Mouse (Mus musculus) heart, adult 2 months (tissue): ENCODE measurements around the gene Nmur1. TPM values are rescaled to one million over a fixed set of nuclear protein-coding genes. Genes with fewer than 3 reads are reported as not detected.

Source experiments
- DNase-seq, 2 experiments: peaks; one replicate each; pipeline ENCODE4 v3.0.0; 2021
- H3K27ac ChIP-seq: fragments of 200-600 bp; 2 replicates; pipeline ENCODE4 v1.8.1; 2022
- H3K27me3 ChIP-seq: fragments of 200-500 bp; 2 replicates; pipeline ENCODE4 v1.6.1; 2012; ENCODE audit warnings: mild to moderate bottlenecking, low read length, inconsistent platforms, mixed read lengths; ENCODE audit not compliant: control insufficient read depth, insufficient read depth
- H3K36me3 ChIP-seq: fragments of 200-500 bp; 2 replicates; pipeline ENCODE4 v1.6.1; 2012; ENCODE audit warnings: low read length, inconsistent platforms; ENCODE audit not compliant: control insufficient read depth, insufficient read depth
- H3K4me1 ChIP-seq: fragments of 200-500 bp; 2 replicates; pipeline ENCODE4 v1.6.1; 2011; ENCODE audit warnings: low read length; ENCODE audit not compliant: control insufficient read depth, insufficient read depth
- H3K4me3 ChIP-seq: fragments of 200-600 bp; 2 replicates; pipeline ENCODE4 v1.8.1; 2022
- H3K79me2 ChIP-seq: fragments of 200-500 bp; replicated peaks from 2 replicates; pipeline ENCODE4 v1.6.1; 2012; ENCODE audit warnings: mild to moderate bottlenecking, inconsistent platforms, low read length, moderate library complexity, mixed read lengths; ENCODE audit not compliant: control insufficient read depth, insufficient read depth
- H3K9ac ChIP-seq: fragments of 200-500 bp; 2 replicates; pipeline ENCODE4 v1.6.1; 2012; ENCODE audit warnings: low read depth, mild to moderate bottlenecking, control low read depth, inconsistent platforms, low read length, mixed read lengths
- CTCF ChIP-seq: fragments of 200-600 bp; IDR thresholded peaks from 2 replicates; pipeline ENCODE4 v1.8.1; 2022; ENCODE audit warnings: antibody characterized with exemption, mild to moderate bottlenecking, moderate library complexity
- EP300 ChIP-seq: fragments of 200-500 bp; IDR thresholded peaks from 2 replicates; pipeline ENCODE4 v1.6.1; 2011; ENCODE audit warnings: low read depth, low read length, control low read depth; ENCODE audit not compliant: insufficient read depth
- POLR2A ChIP-seq: fragments of 200-500 bp; IDR thresholded peaks from 2 replicates; pipeline ENCODE4 v1.6.1; 2011; ENCODE audit warnings: mild to moderate bottlenecking, low read depth, low read length, control low read depth; ENCODE audit not compliant: insufficient read depth
- WGBS: fragments of 180-500 bp; shearing (Covaris S2); methylation state at CpG from one replicate; pipeline ENCODE4 v1.1.7; 2018; 5-methylcytosine and 5-hydroxymethylcytosine counted together
- intact Hi-C: fragments of 180-260 bp; cut with DNase I; formaldehyde crosslinking; loops from one replicate; pipeline ENCODE4 v1.15.1; 2025
- polyA plus RNA-seq: library from polyadenylated mRNA; depleted of rRNA; stranded (reverse); fragments of >200 nt; gene quantifications from 2 replicates; pipeline ENCODE4 v1.2.3, GENCODE M21; 2012
- total RNA-seq, 2 experiments: library from RNA; stranded (reverse); gene quantifications; 2 replicates each; pipeline ENCODE4 v1.2.3; 2021

Gene Nmur1
- total and polyA plus RNA-seq, 3 experiments = not detected

DNA sequence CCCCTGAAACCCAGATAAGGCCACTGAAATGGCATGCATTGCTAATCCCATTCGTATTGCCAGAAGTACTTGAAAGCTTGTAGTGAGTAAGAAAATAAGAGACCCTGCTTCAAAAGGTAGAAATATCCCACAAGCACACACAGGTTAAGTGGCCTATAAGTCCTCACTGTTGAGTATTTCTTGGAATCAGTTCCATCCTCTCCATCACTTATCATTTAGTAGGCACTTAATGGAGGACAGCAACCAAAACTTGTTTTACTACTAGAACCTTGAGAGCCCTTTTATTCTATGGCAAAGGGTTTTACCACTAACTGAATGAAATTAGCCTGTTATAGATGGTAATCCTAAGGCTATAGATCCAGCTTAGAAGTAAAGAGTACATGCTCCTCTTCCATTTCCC is 77.9 kb downstream of the Nmur1 start:
- Histone ChIP-seq H3K9ac (no peak overlapping the region), H3K27ac (no peak overlapping the region), H3K36me3 (peaks cover 10% of the 10 kb centered on the region), H3K79me2 (no peaks in the 10 kb centered on the region), H3K27me3 (no peaks in the 10 kb centered on the region), H3K4me1 (no peaks in the 10 kb centered on the region), H3K4me3 (no peak overlapping the region)
- DNase-seq = no peak
- intact Hi-C loops = no loop called here
- no peak for TF ChIP-seq POLR2A
- no peak for TF ChIP-seq CTCF
- TF ChIP-seq EP300 = no peak
- WGBS = 87% methylated on average over 1 of the region's 1 CpGs

DNA sequence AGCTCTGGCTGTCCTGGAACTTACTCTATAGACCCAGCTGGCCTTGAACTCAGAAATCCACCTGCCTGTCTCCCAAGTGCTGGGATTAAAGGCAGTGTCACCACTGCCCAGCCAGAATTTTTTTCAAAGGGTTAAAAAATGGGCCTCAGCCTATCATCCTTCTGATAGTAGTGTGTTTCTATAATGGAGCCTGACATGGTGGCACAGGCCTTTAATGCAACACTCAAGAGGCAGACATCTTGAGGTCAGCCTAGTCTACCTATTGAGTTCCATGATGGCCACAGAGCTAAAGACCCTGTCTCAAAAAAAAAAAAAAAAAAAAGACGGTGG is 78.3 kb downstream of the Nmur1 start:
- Histone ChIP-seq H3K4me1 (no peaks in the 10 kb centered on the region), H3K27me3 (no peaks in the 10 kb centered on the region), H3K27ac (no peak overlapping the region), H3K4me3 (no peak overlapping the region), H3K36me3 (peaks cover 10% of the 10 kb centered on the region; the same call in 1 of the 2 replicates), H3K79me2 (no peaks in the 10 kb centered on the region), H3K9ac (no peak overlapping the region)
- DNase-seq = no peak
- TF ChIP-seq CTCF (no peak), POLR2A (no peak), EP300 (no peak)
- intact Hi-C loops = no loop called here
- WGBS = 45% methylated on average over 1 of the region's 1 CpGs

DNA sequence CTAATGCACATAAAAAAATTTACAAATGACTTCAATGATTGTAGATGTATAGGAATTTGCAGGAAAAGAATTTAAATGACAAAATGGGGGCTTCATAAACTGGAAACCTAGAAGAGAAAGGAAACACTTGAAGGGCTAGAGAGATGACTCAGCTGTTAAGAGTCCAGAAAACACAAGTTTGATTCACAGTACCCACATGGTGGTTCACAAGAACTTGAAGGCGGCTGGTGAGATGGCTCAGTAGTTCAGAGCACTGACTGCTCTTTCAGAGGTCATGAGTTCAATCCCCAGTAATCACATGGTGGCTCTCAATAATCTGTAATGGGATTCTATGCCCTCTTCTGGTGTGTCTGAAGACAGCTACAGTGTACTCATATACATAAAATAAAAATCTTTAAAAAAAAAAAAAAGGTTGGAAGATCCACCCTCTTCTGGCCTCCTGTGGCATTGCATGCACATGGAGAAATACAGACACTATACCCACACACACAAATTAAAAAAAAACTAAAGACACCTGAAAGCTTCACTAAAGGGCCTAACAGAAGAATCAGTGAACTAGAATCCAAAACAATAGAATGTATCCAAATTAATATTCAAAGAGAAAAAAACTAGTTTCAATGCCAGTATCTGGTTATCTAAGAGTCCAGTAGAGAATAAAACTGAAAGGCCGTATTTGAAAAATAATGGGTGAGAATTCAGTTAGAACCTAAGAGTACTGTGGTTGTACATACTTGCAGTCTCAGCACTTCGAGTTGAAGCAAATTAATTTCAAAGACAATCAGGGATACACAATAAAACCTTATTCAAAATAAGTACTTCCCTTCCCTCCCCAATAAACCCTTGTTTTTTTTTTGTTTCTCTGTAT is 78.9 kb downstream of the Nmur1 start:
- Histone ChIP-seq H3K4me1 (no peaks in the 10 kb centered on the region), H3K36me3 (peaks cover 10% of the 10 kb centered on the region; the same call in 1 of the 2 replicates), H3K27me3 (no peaks in the 10 kb centered on the region), H3K9ac (no peak overlapping the region), H3K79me2 (no peaks in the 10 kb centered on the region), H3K4me3 (no peak overlapping the region), H3K27ac (no peak overlapping the region)
- 90% methylated on average over 3 of the region's 3 CpGs for WGBS
- DNase-seq = no peak
- TF ChIP-seq EP300 (no peak), CTCF (peak; percentile 40)
- intact Hi-C loops = no loop called here

DNA sequence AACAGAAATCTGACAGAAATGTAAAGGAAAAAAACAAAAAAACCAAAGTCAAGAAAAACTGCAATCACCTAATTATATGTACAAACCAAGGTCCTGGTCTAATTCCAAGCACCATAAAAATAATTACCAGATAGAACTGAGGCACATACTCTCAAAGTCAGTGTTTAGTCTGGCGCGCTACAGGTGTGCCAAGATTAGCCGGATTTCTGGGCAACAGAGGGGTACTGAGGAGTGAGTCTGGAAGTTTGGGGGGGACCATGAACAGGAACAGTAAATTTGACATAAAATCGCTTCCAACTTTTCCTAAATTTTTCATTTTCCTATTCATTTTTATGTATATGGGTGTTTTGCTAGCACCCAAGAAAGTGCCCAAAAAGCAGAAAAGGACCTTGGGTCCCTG is 80.1 kb downstream of the Nmur1 start:
- no peaks in the 10 kb centered on the region for H3K27me3 ChIP-seq
- TF ChIP-seq CTCF (no peak), EP300 (no peak), POLR2A (no peak)
- no peaks in the 10 kb centered on the region for H3K79me2 ChIP-seq
- no peak for DNase-seq
- WGBS = 90% methylated on average over 4 of the region's 4 CpGs
- H3K9ac ChIP-seq = no peak overlapping the region
- H3K36me3 ChIP-seq = peaks cover 10% of the 10 kb centered on the region; the same call in 1 of the 2 replicates
- H3K27ac ChIP-seq = no peak overlapping the region
- H3K4me3 ChIP-seq = no peak overlapping the region
- intact Hi-C loops = no loop called here
- H3K4me1 ChIP-seq = no peaks in the 10 kb centered on the region

DNA sequence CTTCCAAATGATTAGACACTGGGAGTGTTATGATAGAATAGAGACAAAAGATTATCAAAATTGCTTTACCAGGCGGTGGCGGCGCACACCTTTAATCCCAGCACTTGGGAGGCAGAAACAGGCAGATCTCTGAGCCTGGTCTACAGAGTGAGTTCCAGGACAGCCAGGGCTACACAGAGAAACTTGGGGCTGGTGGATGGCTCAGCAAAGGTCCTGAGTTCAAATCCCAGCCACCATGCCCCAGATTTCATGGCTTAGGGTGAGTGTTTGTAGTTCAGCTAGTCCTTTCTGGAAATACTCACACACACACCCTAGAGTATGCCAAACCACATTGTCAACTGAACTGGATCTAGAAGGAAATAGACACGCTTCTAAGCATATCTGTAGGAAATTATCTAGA is 81.0 kb downstream of the Nmur1 start:
- Histone ChIP-seq H3K9ac (no peak overlapping the region), H3K27me3 (no peaks in the 10 kb centered on the region), H3K27ac (no peak overlapping the region), H3K36me3 (peaks cover 6% of the 10 kb centered on the region; the same call in 1 of the 2 replicates), H3K79me2 (no peaks in the 10 kb centered on the region), H3K4me3 (no peak overlapping the region), H3K4me1 (no peaks in the 10 kb centered on the region)
- TF ChIP-seq EP300 (no peak), POLR2A (no peak), CTCF (no peak)
- 75% methylated on average over 4 of the region's 4 CpGs for WGBS
- intact Hi-C loops = no loop called here
- DNase-seq = no peak
